Mouse (Mus musculus): ENCODE data around the gene Depdc5.

The Depdc5 gene

GRCm38 (mm10) chr5:32863253-32864228, at the start of gene Depdc5:
TSS of gene Depdc5 (plus strand) at chr5:32863701.
- TF ChIP-seq GATA4 (IDR thresholded peaks at IDR 0.05; ENCODE audit: insufficient replicate concordance, low read length), result no peak

GRCm38 (mm10) chr5:32815396-32815795, 48.1 kb upstream of the Depdc5 start:
- no peak for TF ChIP-seq GATA4 (IDR thresholded peaks at IDR 0.05; ENCODE audit: insufficient replicate concordance, low read length)

DNA sequence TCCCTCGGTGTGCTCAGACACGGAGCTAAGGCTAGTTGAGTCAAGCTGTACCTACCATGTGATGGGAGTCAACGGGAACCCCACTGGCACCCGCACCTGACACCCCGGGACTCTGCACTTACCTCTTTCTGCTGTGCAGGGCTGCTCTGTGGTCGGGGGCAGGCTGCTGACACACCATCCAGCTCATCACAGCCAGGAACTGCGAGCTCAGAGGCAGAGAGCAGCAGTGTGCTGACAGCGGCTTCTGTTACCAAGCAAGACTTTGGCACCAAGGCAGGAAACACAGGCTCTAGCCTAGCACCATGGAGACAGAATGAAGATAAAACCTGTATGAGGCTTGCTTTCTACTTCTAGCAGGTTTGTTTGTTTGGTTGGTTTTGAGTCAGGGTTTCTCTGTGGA, 43.0 kb upstream of the Depdc5 start:
- no peak for TF ChIP-seq GATA4 (IDR thresholded peaks at IDR 0.05; ENCODE audit: insufficient replicate concordance, low read length)

DNA sequence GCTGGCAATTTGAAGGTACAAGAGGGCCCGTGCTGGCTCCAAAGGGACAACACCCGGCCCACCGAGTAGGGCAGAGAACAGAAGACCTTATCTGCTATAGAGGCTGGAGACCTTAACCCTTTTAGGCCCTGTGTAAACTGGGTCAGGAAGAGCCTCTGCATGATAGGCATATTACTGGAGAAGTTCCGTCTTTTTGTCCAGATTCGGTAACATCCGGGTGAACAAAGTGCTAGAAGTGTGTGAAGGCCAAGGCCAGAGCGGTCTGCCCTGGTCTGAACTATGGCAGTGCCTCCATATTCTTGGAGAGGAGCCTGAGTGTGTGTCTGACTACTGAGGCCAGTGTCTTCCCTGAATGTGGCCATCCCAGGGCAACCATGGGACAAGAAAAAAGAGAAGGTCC, 36.5 kb upstream of the Depdc5 start, which contains the start of gene Gm20671:
Gm20671 (minus strand) TSS at position 101 of the 400 bp plus-strand sequence.
- TF ChIP-seq GATA4 (IDR thresholded peaks at IDR 0.05; ENCODE audit: insufficient replicate concordance, low read length), result no peak

GRCm38 (mm10) chr5:32830054-32830453, 33.4 kb upstream of the Depdc5 start:
- TF ChIP-seq GATA4 (IDR thresholded peaks at IDR 0.05; ENCODE audit: insufficient replicate concordance, low read length), result no peak

- no peak for TF ChIP-seq GATA4 (IDR thresholded peaks at IDR 0.05; ENCODE audit: insufficient replicate concordance, low read length)
Observed at GRCm38 (mm10) chr5:32834497-32834896, 29.0 kb upstream of the Depdc5 start.

GRCm38 (mm10) chr5:32836976-32837375, 26.5 kb upstream of the Depdc5 start:
- TF ChIP-seq GATA4 (IDR thresholded peaks at IDR 0.05; ENCODE audit: insufficient replicate concordance, low read length), result no peak

DNA sequence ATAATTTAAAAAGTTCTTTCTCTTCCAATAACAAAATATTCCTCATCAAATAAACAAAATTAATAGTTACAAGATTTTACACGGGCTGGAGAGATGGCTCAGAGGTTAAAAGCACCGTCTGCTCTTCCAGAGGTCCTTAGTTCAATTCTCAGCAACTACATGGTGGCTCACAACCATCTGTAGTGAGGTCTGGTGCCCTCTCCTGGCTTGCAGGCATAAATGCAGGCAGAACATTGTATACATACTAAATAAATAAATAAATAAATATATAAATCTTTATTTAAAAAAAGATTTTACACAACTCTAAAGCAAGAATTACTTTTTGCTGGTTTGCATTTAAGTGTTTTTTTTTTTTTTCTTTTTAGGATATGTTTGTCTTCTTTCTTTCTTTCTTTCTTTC, 23.5 kb upstream of the Depdc5 start:
- no peak for TF ChIP-seq GATA4 (IDR thresholded peaks at IDR 0.05; ENCODE audit: insufficient replicate concordance, low read length)

DNA sequence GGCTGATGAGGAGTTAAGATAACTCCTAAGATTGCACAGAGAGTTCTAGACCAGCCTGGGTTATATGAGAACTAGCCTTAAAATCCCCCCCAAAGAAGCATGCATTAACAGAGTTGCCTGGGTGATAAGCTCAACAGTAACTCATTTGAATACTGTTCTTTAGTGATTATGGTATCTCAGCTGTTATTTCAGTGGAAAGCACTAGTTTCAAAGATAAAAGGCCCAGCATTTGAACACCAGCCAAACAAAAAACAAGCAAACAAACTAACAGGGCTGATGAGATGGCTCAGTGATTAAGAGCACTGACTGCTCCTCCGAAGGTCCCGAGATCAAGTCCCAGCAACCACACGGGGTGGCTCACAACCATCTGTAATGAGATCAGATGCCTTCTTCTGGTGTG, 14.3 kb upstream of the Depdc5 start:
- TF ChIP-seq GATA4 (IDR thresholded peaks at IDR 0.05; ENCODE audit: insufficient replicate concordance, low read length), result no peak

DNA sequence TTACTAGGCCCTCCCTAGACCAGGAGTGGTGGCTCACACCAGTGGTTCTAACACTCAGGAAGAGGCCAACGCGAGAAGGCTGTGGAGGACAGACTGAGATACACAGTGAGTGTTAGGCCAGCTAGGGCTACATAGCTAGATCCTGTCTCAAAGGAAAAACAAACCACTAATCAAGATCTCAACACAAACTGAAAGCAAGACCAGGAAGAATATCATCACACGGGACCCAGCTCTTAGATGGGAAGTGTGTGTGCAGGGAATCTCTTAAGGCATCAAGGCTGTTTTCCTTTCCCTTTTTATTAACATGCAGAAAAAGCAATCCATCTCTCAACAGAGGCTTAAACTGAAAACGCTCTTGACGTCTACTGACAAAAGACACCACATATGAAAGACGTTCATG, 11.5 kb upstream of the Depdc5 start:
- TF ChIP-seq GATA4 (IDR thresholded peaks at IDR 0.05; ENCODE audit: insufficient replicate concordance, low read length), result no peak

DNA sequence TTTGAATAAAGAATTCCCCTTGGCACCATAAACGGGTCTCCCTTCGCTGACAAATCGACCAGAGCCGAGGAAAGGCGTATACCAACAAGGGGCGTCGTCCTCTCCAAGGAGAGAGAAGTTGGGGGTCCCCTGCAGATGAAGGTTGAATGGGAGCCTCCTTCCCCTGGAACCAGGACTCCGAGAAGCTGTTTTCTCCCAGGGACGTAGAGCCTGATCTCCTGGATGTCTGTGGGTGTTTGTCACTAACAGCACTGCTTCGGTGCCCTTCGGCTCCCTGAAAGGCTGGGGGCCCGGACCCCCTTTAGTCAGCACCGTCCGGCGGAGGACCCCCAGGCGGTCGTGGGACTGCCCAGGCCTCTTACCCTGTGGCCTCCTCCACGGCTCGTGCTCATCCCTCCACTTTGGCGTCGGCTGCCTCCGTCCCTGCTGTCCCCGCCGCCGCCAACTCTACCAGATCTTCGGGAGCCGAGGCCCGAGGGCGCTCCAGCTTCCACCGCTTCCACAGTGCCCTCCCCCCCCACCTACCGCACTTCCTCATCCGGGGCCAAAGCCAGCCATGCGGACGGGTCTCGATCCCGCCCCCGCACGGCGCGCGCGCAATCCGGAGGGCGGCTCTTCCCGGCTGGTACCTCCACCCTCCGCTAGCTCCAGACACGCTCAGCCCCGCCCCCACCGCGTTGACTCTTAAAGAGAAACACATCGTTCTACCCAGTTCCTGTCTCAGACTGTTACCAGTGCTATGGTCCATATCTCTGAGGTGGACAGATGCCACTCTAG, 9.6 kb upstream of the Depdc5 start, which contains the start of gene Prr14l:
Prr14l (minus strand) TSS at position 526 of the 777 bp plus-strand sequence.
- TF ChIP-seq GATA4 (IDR thresholded peaks at IDR 0.05; ENCODE audit: insufficient replicate concordance, low read length), result peak; percentile 43; the same call in 1 of the 2 replicates

GRCm38 (mm10) chr5:32854818-32855217, 8.7 kb upstream of the Depdc5 start:
- no peak for TF ChIP-seq GATA4 (IDR thresholded peaks at IDR 0.05; ENCODE audit: insufficient replicate concordance, low read length)

DNA sequence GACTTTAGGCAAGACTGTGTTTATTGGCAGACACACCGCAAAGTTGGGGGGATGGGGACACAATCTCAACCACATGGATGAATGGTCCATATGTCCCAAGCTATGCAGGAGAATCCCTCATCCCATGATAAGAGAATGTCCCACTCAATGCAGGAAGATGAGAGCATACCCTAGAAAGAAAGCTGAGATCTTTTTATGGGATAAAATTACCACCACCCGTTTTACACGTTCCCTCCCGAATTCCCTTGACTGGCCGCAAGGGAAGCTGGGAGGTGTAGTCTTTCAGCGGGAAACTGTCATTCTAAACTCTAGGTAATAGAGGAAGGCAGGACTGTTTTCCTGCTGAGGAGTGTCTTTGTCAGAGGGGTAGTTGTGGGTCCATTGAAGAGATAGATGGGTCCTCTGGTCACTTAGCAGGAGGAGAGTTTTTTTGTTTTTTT, 5.7 kb upstream of the Depdc5 start:
- TF ChIP-seq GATA4 (IDR thresholded peaks at IDR 0.05; ENCODE audit: insufficient replicate concordance, low read length), result no peak

DNA sequence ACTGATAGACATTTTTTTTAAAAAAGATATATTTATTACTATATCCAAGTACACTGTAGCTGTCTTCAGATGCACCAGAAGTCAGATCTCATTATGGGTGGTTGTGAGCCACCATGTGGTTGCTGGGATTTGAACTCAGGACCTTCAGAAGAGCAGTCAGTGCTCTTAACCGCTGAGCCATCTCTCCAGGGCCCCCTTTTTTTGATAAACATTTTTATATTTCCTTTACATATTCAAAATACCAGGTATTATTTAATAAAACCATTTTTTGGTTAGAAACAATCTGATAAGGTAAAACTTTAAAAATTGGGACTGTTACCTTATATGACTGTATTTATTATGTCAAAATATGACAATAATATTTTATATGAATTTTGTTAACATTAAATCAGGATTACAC, 2.4 kb upstream of the Depdc5 start:
- TF ChIP-seq GATA4 (IDR thresholded peaks at IDR 0.05; ENCODE audit: insufficient replicate concordance, low read length), result no peak

- TF ChIP-seq GATA4 (IDR thresholded peaks at IDR 0.05; ENCODE audit: insufficient replicate concordance, low read length), result no peak
Observed at GRCm38 (mm10) chr5:32862469-32863132, 900 bp upstream of the Depdc5 start.

Data from liver, adult (tissue).